Mouse (Mus musculus) MEL (cell line): ENCODE data around the gene Abcb9.

Source experiments
- CHD2 ChIP-seq: IDR thresholded peaks from 2 replicates; pipeline ENCODE4 v1.6.1; 2011; ENCODE audit warnings: low read length, improper control_type of control experiment
- CTCF ChIP-seq, 3 experiments: IDR thresholded peaks in 2 of 3; conservative IDR thresholded peaks in 1 of 3; 2 replicates each; pipeline ENCODE4 v1.5.1; 2011 to 2012; ENCODE audit warnings: low read length in 3 of 3, low read depth in 2 of 3, mild to moderate bottlenecking in 2 of 3, improper control_type of control experiment in 1 of 3, inconsistent platforms in 1 of 3, mixed read lengths in 1 of 3, moderate library complexity in 1 of 3; ENCODE audit not compliant: control insufficient read depth in 1 of 3, insufficient read depth in 1 of 3, poor library complexity in 1 of 3, severe bottlenecking in 1 of 3
- E2F4 ChIP-seq: IDR thresholded peaks from 2 replicates; pipeline ENCODE4 v1.6.1; 2011; ENCODE audit warnings: low read depth, low read length, improper control_type of control experiment, borderline replicate concordance
- ELF1 ChIP-seq: IDR thresholded peaks from 2 replicates; pipeline ENCODE4 v1.6.1; 2014; ENCODE audit warnings: low read depth, mild to moderate bottlenecking, inconsistent platforms, low read length, improper control_type of control experiment, moderate library complexity
- EP300 ChIP-seq, 2 experiments: IDR thresholded peaks; 2 replicates each; pipeline ENCODE4 v1.6.1; 2011; ENCODE audit warnings: improper control_type of control experiment in 2 of 2, low read length in 2 of 2, low read depth in 1 of 2, mild to moderate bottlenecking in 1 of 2
- MAFK ChIP-seq: IDR thresholded peaks from 2 replicates; pipeline ENCODE4 v1.6.1; 2011; ENCODE audit warnings: low read depth, mild to moderate bottlenecking, low read length, improper control_type of control experiment, borderline replicate concordance
- MXI1 ChIP-seq: IDR thresholded peaks from 2 replicates; pipeline ENCODE4 v1.6.1; 2011; ENCODE audit warnings: mild to moderate bottlenecking, low read depth, low read length, improper control_type of control experiment
- POLR2A ChIP-seq, 2 experiments: IDR thresholded peaks; 2 replicates each; pipeline ENCODE4 v1.6.1; 2011 to 2012; ENCODE audit warnings: low read length in 2 of 2, mild to moderate bottlenecking in 2 of 2, control low read depth in 1 of 2, improper control_type of control experiment in 1 of 2, low read depth in 1 of 2, moderate library complexity in 1 of 2; ENCODE audit not compliant: control insufficient read depth in 1 of 2, insufficient read depth in 1 of 2, poor library complexity in 1 of 2
- POLR2AphosphoS2 ChIP-seq: IDR thresholded peaks from 2 replicates; pipeline ENCODE4 v1.6.1; 2011; ENCODE audit warnings: low read length, improper control_type of control experiment
- RAD21 ChIP-seq: IDR thresholded peaks from 2 replicates; pipeline ENCODE4 v1.6.1; 2011; ENCODE audit warnings: mild to moderate bottlenecking, low read depth, low read length, improper control_type of control experiment
- RCOR1 ChIP-seq: IDR thresholded peaks from 2 replicates; pipeline ENCODE4 v1.6.1; 2012; ENCODE audit warnings: low read depth, mild to moderate bottlenecking, inconsistent platforms, low read length, improper control_type of control experiment
- TBP ChIP-seq: IDR thresholded peaks from 2 replicates; pipeline ENCODE4 v1.8.0; 2011; ENCODE audit warnings: low read depth, low read length, improper control_type of control experiment
- USF1 ChIP-seq: IDR thresholded peaks from 2 replicates; pipeline ENCODE4 v1.6.1; 2014; ENCODE audit warnings: low read depth, mild to moderate bottlenecking, inconsistent platforms, low read length, improper control_type of control experiment, moderate library complexity
- ZMIZ1 ChIP-seq: IDR thresholded peaks from 2 replicates; pipeline ENCODE4 v1.6.1; 2012; ENCODE audit warnings: low read depth, mild to moderate bottlenecking, inconsistent platforms, low read length, improper control_type of control experiment, moderate library complexity

GRCm38 (mm10) chr5:124017941-124018340, 77.7 kb downstream of the Abcb9 start:
- TF ChIP-seq CTCF (IDR thresholded peaks at IDR 0.05 in 2 of 3, conservative IDR thresholded peaks at IDR 0.05 in 1 of 3; ENCODE audit: control insufficient read depth in 1 of 3, insufficient read depth in 1 of 3, low read depth in 2 of 3, low read length in 3 of 3, poor library complexity in 1 of 3, severe bottlenecking in 1 of 3) (no peak), POLR2A (IDR thresholded peaks at IDR 0.05; ENCODE audit: control insufficient read depth in 1 of 2, insufficient read depth in 1 of 2, low read depth in 1 of 2, low read length in 2 of 2, poor library complexity in 1 of 2) (no peak), POLR2AphosphoS2 (no peak), RAD21 (no peak), TBP (no peak), ZMIZ1 (no peak), MXI1 (no peak), E2F4 (no peak), CHD2 (no peak), EP300 (IDR thresholded peaks at IDR 0.05; ENCODE audit: low read depth in 1 of 2, low read length in 2 of 2) (no peak), ELF1 (no peak), MAFK (no peak), USF1 (no peak), RCOR1 (no peak)
